Mouse (Mus musculus): ENCODE results near the gene Serbp1. TPM values are rescaled to one million over a fixed set of nuclear protein-coding genes. Genes with fewer than 3 reads are reported as not detected.
A peak's percentile ranks its signal among the peaks of the same experiment; 100 is the strongest.
"Not testable (repeated sequence)": the region's sequence is repeated elsewhere in the genome, so short reads cannot be mapped to it uniquely, and the experiment has no call there.

Gene Serbp1
- total RNA-seq (2021), result 323 and 405 TPM in 2 replicates
- long read RNA-seq, full-length matches to known transcripts, result 193 of 213 reads
- long read RNA-seq, partial matches to known transcripts, result 9 of 213 reads
- long read RNA-seq, other reads (novel, unspliced or antisense), result 11 of 213 reads

GRCm38 (mm10) chr6:67237977-67238376, at the start of gene Serbp1:
Gene Serbp1 (plus strand): TSS chr6:67238176.
- no peak for DNase-seq

DNA sequence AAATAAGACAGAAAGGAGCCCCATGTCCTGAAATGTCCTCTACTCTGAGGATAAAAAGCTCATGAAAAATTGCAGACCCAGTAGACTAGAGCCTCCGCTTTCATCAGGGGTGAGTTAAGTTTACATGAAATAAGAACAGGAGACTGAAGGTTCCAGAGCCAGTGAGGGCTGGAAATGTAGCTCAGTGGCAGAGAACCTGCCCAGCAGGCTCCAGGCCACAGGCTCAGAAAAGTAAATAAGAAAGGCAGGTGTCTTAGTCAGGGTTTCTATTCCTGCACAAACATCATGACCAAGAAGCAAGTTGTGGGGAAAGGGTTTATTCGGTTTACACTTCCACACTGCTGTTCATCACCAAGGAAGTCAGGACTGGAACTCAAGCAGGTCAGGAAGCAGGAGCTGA, 44.4 kb upstream of the Serbp1 start:
- no peak for DNase-seq

- no peak for DNase-seq
These were observed 43.4 kb upstream of the Serbp1 start for GRCm38 (mm10) chr6:67194606-67195005.

DNA sequence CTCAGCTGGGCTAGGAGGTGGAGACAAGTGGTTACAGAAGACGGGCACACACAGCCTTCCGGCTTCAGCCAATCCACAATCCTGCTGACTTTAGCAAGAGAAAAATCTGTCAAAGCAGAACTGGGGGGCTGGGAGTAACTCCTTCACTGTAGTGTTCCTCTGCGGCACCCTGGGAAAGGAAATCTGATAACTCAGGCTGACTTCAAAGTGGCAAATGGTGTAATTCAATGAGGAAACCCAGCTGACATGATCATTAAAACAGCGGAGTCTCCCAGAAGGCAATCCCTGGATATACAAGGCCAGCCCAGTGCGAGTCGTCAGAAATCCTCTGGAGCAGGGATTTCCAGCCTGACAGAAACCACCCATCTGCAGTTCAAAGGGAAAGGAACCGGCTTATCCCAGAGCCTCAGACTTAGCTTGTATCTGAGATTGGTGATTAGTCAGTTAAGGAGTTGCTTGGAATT, 42.8 kb upstream of the Serbp1 start:
- no peak for DNase-seq

DNA sequence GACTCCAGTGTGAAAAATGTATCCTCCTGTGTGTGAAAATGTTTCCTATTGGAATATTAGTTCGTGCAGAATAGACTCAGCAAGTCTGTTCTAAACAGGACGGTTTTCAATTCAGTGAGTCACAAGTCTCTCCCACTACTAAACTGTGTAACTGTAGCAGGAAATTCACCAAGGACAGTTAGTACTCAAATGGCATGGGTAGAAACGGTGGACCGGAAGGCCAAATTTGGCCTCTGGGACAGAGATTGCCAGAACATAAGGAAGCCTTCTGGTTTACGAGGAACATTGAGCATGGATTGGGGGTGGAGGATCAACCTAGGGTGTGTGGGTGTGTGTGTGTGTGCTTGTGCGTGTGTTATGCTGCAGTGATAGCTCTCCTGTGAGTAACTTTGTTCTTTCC, 41.2 kb upstream of the Serbp1 start:
- DNase-seq, result no peak

DNA sequence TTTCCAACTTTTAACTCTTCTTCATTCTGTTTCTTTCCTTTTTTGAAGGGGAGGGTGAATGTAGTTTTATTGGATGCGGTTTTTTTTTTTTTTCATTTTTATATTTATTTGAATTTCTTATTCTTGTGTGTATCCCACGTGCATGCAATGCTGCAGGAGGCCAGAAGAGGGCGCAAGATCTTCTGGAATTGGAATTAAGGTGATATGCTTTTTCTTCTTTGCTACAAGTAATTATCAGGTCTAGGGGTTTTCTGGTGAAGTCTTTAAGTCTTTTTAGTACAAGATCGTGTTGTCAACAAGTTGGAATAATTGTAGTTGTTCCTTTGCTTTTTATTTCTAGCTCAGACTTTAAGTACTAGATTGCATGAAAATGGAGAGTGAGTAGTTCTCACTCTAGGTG, 39.9 kb upstream of the Serbp1 start:
- DNase-seq, result peak; percentile 24

DNA sequence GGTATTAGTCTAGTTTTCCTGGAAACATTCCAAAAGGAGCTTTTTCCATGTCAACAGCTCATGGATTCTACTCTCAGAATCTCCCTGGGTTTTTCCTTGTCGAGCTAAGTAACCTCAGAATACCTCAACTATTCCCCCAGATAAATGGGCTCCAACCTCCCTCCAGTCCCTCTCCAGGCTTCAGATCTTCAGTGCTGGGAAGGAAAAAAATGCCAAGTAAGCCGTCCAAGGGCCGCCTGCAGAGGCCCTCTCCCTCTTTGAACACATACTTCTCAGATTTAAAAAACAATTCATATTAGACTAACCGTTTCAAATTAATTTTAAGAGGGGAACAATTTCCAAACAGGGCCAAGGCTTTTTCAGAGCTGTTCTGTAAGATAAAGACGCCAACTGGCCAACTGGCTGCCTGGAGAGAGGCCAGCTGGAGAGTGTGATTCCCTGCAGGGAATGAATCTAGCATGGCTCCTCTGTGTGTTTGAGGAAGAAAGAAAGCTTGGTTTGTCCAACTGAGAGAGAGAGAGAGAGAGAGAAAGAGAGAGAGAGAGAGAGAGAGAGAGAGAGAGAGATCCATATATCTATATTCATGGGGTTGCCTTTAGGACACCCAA, 37.2 kb upstream of the Serbp1 start:
- peak; percentile 20 for DNase-seq

GRCm38 (mm10) chr6:67205081-67206037, 32.6 kb upstream of the Serbp1 start:
- no peak for DNase-seq

- DNase-seq, result no peak
These were observed 25.6 kb upstream of the Serbp1 start for GRCm38 (mm10) chr6:67212362-67212761.

DNA sequence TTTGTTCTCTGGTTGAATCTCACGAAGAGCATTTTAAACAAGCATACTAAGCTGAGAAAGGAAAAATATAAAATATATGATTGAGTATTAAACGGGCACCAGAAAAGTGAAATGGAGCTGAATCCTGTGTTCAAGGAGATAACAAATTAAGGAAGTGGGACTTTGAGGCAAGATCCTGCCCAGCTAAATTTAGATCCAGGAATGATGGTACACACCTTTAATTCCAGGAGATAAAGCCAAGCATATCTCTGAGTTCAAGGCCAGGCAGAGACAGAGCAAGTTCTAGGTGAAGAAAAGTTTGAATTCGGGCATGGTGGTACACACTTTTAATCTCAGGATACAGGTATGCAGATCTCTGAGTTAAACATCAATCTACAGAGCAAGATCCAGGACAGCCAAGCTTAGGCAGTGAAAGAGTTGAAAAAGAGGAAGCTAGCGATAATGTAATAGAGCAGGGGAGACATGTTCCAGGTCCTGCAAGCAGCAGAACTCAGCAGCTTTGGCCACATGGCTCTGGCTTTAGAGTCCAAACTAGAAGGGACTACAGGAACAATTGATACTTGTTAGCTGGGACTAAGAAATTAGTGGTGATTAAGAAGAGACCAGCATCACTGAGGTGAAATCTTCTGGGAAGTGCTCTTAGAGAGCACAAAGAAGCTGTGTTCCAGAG, 24.4 kb upstream of the Serbp1 start:
- no peak for DNase-seq

- no peak for DNase-seq
These were observed 20.6 kb upstream of the Serbp1 start for GRCm38 (mm10) chr6:67217402-67217801.

- DNase-seq, result no peak
These were observed 20.1 kb upstream of the Serbp1 start for GRCm38 (mm10) chr6:67217846-67218245.

DNA sequence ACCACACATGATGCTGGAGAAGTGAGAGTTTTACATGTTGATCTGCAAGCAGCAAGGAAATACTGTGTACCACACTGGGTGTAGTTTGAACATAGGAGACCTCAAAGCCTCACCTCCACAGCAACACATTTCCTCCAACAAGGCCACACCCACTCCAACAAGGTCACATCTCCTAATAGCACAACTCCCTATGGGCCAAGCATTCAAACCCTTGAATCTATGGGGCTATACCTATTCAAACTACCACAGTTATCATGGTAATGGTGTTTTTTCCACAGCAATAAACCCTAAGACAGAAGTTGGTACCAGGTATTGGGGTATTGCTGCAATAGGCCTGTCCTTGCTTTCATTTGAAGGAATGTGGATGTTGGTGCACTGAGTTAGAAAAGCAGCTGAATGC, 19.4 kb upstream of the Serbp1 start:
- DNase-seq, result no peak

DNA sequence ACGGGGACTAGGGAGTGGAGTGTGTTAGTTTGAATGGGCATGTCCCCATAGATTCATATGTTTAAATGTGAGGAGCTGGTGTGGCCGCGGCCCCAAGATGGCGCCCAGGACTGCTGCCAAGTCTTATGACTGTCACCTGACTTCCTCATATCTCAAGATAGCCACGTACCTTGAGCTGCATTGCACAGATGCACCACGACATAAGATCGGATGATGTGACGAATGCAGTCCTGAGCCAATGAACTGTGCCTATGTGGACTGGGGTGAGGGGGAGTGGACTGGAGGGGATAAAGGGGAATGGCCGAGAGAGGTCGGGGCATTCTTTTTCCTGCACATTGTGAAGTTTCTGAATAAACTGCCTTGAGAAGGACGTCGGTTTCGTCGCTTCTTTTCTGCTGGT, 18.0 kb upstream of the Serbp1 start:
- not testable (repeated sequence) for DNase-seq

DNA sequence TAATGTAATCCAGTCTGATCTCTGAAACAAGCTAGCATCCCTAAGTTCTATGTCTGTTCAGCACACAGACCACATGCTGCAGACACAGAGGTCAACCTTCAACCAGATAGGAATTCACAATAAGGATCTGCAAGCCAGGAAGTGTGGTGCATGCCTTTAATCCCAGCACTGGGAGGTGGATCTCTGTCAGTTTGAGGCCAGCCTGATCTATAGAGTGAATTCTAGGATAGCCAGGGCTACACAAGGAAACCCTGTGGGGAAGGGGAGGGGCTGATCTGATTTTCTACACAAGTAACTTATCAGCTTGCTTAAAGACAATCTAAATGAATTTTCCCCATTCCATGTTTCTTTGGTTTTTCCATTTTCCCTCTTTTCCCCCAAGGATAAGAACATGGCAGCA, 17.2 kb upstream of the Serbp1 start:
- DNase-seq, result no peak

DNA sequence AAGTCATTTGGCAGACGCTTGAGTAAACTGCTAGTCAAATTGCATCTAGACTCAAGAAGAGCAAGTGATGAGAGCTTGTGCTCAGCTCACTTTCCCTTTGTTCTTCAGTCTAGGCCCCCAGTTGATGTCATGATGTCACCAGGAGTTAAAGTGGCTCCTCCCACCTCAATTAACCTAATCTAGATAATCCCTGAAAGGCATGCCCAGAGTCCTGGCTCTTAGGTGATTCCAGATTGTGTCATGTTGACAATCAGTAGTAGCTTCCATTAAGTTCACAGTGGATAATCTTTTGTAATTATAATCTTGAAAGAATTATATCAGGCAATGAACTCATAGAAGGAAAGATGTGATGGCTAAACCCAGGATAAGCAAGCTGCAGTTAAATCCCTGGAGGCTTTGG, 14.9 kb upstream of the Serbp1 start:
- no peak for DNase-seq

DNA sequence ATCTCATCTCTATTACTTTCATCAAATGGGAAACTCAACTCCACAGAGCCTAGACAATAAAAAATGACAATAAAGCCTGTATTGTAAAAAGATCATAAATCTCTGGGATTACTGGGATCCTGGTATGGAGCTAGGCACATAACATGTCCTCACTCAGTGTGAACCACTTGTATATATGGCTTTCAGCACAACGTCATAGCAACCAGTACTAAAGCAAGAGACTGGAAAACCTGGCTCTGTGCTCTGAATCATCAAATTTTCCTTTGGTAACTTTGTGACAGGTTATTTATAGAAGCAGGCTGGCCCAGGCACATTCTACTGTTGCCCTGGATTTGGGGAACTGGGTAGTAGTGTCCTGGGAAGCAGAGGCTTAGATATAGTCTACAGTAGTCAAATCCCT, 14.5 kb upstream of the Serbp1 start:
- no peak for DNase-seq

GRCm38 (mm10) chr6:67226286-67226685, 11.7 kb upstream of the Serbp1 start:
- DNase-seq, result no peak

DNA sequence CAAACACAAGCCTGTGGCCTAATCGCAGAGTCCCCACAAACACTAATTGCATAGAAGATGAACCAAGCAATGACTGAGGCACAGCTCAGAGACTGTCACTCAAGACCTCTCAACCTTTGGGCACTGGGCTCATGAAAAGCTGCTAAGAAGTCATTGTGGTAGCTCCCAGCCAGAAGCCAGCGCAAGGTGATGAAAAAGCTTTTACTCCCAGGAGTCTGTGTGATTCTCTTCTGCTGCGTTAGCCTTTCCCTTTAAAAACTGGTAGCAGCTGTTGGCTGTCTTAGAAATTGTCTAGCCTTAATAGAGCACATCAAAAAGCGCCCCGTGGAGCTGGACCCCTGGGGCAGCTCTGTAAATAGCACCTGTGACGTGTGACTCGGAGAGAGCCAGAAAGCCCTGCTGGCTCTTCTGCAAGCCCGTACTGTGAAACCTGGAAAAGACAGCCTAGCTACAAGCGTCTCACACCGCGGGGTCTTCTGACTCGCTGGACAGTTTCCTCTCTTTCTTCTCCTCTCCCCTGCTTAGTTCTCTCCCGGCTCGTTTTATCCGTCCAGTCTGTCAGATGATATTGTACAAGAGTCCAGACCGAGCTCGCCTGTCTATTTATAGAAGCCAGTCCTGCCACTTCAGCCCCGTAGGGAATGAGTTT, 9.4 kb upstream of the Serbp1 start:
- no peak for DNase-seq

GRCm38 (mm10) chr6:67229521-67229920, 8.5 kb upstream of the Serbp1 start:
- DNase-seq, result no peak

- no peak for DNase-seq
These were observed 8.0 kb upstream of the Serbp1 start for GRCm38 (mm10) chr6:67229922-67230518.

DNA sequence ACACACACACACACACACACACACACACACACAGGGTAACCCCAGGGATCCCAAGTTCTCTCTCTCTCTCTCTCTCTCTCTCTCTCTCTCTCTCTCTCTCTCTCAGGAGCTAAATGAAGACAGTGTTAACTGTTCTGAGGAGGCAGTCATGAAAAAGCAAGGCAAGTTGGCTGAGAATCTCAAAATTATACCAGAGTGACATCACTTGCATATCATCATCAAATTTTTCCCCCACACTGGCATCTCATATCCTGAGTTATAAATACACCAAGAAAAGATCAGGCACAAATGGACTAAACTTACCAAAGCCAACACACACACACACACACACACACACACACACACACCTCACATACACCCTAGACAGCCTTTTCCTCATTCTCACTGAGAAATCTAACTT, 7.0 kb upstream of the Serbp1 start:
- no peak for DNase-seq
